Mouse (Mus musculus) yolk sac, embryonic 10.5 days (tissue): ENCODE measurements around the gene Smok3b.
A peak's percentile ranks its signal among the peaks of the same experiment; 100 is the strongest.
"Not testable (repeated sequence)": the region's sequence is repeated elsewhere in the genome, so short reads cannot be mapped to it uniquely, and the experiment has no call there.

Source experiments
- DNase-seq: peaks from one replicate; pipeline ENCODE4 v3.0.0-alpha.2; 2017; ENCODE audit warnings: low spot score

The Smok3b gene

GRCm38 (mm10) chr5:138020961-138021479, at the start of gene Smok3b, which contains the start of gene Smok3a:
Gene Smok3b (plus strand): TSS chr5:138021429.
Gene Smok3a (plus strand): TSS chr5:138021261.
- not testable (repeated sequence) for DNase-seq

DNA sequence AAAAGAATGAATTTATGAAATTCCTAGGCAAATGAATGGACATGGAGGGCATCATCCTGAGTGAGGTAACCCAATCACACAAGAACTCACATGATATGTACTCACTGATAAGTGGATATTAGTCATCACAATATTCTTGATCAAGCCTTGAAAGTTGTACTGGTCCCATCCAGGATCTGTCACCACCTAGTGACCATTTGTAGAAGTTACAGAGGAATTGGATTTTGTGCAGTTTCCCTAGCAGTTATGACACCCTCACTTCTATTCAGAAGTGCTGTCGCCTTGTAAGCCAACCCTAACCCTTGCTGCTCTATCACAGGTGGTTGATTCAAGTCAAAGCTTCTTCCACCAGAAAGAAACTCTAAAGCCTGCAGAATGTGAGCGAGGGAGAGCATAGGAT, 48.1 kb upstream of the Smok3b start:
- DNase-seq, result no peak

- no peak for DNase-seq
These were observed 47.5 kb upstream of the Smok3b start for GRCm38 (mm10) chr5:137973738-137974137.

DNA sequence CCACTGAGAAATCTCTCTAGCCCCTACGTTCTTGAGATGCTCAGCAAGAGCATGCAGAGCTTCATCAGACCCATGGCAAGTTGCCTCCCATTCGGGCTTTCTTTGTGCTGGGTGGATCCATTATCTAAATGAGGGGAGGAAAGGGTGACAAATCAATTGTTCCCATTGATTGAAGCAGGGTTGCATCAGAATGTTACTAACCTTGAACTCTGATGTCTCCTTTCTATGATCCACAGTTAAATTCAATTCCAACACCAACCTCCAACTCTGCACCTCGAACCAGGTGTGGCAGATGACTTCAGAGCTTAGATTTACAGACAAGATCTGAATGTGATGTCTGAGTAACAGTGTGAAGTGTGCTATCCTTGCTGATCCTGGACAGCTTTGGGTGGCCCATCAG, 46.5 kb upstream of the Smok3b start:
- no peak for DNase-seq

- DNase-seq, result no peak
These were observed 45.8 kb upstream of the Smok3b start for GRCm38 (mm10) chr5:137975434-137975833.

- DNase-seq, result no peak
These were observed 43.9 kb upstream of the Smok3b start for GRCm38 (mm10) chr5:137977291-137977690.

DNA sequence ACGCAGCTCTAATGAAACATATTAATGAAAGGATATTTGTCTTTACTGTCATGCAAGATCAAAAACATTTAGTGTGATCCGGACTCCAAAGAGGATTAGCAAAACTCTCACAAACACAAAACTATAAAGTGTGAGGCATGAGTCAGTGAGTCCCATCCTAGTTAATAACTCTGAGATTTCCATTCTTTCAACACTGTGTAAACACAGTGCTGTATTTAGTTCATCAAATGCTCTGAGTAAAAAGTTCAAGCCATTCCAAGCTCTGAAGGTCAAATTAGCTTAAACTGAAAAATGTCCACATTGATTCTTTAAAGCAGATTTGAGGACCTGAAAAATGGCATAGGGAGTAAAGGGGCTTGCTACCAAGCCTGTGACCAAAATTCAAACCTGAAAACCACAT, 42.1 kb upstream of the Smok3b start:
- DNase-seq, result no peak

DNA sequence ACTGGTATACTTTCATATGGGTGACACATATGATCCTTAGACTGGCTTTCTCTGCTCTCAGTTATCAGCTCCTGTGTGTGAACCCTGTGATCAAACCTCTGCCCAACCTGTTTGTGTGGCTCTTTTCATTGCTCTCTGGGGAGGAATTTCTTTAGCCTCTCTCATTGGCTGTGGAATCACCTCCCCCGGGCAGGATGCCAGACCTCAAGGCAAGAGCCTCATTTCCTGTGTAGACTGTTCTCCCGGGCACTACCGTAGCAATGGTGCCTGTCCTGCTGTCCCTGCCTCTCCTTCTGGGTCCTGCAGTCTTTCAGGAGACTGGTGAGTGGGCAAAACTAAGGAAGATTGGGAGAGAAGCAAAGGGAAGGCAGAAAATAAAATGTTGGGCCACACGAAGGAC, 39.9 kb upstream of the Smok3b start, which contains the start of gene Azgp1:
Gene Azgp1 (plus strand): TSS at position 221 of the 400 bp plus-strand sequence.
- no peak for DNase-seq

GRCm38 (mm10) chr5:137986351-137986750, 34.9 kb upstream of the Smok3b start:
- DNase-seq, result no peak

DNA sequence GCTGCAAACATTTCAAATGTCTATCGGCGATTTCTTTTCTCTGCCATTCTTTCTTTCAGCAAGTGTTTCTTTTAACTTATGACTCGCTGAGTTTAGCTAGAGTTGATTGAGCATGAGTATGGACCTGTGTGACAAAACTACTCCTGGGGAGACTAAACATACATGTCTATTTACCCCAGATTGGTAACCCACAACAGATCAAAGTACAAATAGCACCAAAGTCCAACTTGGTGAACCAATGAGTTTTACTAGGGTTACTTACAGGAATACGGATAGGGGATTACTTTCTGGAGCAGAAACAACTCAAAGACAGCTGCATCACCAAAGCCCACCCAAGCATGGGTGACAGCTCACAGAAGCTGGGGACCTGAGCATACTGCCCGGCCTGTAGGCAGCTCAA, 11.8 kb upstream of the Smok3b start:
- no peak for DNase-seq

GRCm38 (mm10) chr5:138012382-138012781, 8.8 kb upstream of the Smok3b start:
- DNase-seq, result no peak

DNA sequence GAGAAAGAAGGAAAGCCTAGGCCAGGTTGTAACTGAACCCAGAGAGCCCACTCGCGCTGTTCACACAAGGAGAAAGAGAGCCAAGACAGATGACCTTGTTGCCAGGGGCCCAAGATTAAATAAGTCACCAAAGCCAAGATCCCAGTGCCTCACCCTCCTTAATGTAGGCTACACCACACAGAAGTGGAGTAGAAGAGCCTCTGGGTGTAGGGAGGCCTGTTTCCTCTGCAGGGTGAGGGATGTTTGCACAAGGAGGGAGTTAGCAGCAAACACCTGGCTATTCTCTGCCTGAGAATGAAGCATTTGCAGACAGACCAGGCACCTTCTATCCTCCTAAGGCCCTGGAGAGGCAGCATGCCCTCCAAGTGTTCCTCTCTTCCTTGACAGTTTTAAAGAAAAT, 4.7 kb upstream of the Smok3b start:
- DNase-seq, result no peak

DNA sequence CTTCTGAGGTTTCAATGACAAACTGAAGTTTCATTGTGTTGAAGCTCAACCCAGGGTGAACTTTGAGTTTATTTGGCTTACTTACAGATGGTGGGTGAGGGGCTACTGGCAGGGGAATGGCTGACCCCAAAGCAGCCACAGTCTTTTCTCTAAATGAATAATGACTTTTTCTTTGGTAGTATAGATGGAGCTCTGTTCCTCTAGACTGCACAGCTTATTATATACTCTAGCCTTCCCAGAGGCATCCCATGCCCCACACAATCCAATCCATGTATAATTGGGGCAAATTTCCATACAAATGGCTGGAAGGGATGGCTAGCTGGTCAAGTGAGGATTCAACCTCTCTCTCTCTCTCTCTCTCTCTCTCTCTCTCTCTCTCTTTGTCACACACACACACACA, 4.2 kb upstream of the Smok3b start:
- no peak for DNase-seq

DNA sequence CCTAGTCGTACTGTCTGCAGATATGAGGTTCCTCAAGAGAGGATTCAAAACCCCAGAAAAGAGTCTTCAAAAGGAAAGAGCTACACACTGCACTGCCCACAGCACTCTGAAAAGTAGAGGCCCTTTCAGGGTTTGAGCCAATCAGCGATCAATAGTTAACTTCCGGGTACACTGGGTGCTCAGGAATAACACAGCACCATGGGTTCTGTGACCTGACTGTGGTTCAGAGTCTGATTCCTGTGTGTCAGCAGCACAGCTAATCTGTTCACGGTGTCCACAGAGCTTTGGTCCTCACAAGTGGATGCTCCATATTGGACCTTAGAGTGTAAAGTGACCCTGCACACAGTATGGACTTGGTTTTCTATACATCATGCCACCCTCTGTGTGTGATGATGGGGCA, 1.7 kb upstream of the Smok3b start:
- not testable (repeated sequence) for DNase-seq

DNA sequence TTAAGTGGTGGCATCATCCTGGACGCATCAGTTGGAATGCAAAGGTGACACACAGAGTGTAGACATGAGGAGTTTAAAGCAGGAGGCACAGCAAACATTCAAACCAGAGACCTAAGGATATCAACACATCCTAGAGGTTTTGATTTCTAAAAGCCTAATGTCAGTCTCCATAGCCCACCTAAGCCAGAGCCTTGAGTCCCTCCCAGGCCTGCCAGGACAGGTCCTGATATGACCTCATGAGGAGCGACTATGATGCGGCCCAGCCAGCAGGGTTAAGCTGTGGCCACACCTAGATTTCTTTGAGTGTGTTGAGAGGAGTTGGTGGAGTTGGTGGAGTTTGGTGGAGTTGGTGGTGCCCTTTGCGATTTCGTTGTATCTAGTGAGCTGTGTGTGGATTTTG, 31.7 kb downstream of the Smok3b start, which contains the start of gene Smok3c:
Gene Smok3c (plus strand): TSS at position 301 of the 400 bp plus-strand sequence.
- not testable (repeated sequence) for DNase-seq

DNA sequence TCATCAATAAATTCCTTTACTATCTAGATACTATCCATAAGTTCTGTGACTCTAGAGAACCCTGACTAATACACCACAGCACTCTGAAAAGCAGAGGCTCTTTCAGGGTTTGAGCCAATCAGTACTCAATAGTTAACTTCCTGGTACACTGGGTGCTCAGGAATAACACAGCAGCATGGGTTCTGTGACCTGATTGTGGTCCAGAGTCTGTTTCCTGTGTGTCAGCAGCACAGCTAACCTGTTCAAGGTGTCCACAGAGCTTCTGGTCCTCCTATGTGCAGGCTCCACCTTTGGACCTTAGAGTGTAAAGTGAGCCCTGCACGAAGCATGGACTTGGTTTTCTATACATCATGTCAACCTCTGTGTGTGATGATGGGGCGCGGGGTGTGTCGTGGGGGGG, 52.6 kb downstream of the Smok3b start:
- DNase-seq, result no peak

DNA sequence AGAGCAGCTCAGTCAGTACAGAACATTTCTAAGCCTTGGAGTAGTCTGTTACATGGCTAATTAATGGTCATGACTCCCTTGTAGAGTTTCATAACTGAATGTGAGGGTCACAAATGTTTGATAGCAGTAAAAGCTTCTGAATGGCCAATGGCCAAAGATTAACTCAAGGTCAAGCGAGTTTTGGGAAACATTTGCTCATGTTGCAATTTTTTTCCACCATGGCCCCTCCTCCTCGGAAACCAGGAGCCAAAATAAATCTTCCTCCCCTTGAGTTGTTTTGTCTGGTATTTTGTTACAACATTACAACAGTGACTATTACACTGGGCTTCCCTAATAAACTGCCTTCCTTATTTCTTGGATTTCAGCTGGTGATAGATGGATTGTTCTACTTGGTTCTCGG, 54.5 kb downstream of the Smok3b start:
- DNase-seq, result no peak

DNA sequence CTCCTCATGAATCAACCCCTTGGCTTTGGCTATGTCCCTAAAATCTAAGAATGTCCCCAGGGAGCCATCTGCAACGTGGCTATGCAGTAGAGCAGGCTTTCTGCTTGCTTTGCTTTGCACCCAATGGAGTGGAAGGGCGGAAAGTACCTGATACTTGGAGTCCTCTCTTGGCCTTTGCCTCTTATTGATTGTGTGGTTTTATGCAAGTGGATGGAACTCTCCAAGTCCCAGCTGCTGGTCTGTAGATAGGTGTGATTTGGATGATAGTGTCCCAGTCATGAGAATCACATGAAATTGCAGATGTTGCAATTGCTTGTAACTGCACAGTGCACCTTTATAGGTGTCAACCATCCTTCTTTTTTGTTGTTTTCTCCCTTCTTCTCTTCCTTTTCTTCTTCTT, 54.9 kb downstream of the Smok3b start:
- DNase-seq, result no peak

DNA sequence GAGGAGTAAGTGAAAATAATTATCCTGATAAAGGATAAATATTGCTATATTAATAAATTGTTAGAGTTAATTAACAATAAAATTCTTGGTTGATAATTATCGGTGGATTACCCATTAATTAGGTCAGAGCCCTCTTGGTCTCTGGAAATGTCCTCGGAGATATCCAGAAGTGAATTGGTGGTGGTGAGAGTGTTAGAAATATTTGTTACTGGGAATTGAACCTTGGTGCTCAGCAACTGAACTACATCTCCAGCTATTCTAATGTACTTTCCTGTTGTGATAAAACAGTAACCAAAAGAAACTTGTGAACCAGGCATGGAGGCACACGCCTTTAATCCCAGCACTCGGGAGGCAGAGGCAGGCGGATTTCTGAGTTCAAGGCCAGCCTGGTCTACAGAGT, 59.2 kb downstream of the Smok3b start:
- DNase-seq, result no peak

DNA sequence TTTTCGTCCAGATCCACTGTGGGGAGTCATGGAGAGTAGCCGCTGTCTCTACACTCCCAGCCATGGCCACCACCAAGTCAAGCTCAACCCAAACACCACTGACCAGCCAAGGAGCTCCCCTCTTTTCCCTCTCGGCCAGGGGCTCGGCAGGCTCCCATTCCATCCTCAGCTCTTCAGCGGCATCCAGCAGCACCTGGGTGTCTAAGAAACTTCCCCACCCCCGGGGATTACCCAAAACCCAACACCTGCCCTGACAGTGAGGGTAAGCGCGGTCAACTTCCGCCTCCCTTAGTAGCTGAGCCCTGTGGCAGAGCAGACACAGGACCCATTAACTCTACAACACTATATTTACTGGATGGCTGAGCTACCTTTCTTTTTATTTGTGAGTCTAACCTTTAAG, 60.2 kb downstream of the Smok3b start:
- no peak for DNase-seq

GRCm38 (mm10) chr5:138083318-138083900, 62.2 kb downstream of the Smok3b start:
- DNase-seq, result no peak

DNA sequence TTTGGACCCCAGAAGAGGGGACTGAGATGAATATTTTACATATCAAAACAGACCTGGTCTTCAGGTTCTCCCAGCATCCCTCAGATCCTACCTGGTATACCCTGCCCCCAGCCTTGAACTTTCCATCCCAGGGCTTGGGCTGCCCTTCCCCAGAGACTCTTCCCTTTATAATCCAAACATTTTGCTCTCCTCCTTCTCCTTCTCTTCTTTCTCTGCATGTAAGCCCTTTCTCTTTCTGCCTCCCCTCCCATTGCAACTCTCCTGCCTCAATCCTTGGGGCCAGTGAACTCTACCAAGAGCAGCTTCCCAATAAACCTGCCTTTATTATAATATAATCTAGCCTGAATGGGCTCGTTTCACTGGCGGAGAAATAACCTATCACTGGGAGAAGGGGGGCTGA, 62.7 kb downstream of the Smok3b start:
- no peak for DNase-seq

DNA sequence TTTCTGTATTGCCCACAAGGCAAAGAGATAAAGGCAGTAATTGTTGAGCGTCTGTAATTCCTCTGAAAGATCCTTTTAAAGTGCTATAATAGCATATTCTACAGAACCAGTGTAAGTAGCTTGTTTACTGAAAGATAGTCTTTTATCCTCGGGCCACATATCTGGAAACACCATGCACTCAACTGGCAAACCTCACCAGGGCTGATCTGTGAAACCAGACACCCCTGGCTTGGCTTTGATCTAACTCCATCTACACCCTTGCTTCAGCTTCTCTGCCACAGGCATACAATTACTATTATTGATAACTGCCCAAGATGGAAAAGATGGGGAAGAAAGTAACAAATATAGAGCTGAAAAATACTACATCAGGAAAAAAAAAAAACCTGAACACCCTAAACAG, 63.3 kb downstream of the Smok3b start:
- DNase-seq, result no peak

DNA sequence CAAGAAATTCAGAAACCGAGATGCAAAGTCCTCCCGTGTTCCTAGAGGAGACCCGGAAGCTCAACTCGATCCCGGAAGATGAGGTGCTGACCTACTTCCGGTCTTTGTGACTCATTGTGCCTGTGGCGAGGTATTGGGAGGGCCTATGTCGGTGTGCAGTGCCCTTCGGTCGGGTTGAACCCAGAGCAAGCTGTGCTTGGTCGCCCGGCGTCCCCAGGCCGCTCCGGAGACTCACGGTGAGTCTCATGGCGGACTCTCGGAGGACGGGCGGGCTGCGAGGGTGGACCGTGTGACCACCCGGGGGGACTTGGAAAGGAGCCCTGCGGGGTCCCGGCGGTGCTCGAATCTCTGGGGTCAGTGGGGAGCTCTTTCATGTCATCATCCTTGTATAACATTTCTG, 63.8 kb downstream of the Smok3b start, which contains the start of gene Zkscan1:
Gene Zkscan1 (plus strand): TSS at position 89 of the 400 bp plus-strand sequence.
- peak; percentile 85 for DNase-seq
